ENCODE assay signal across 9 mouse cellular contexts in the genomic region with DNA sequence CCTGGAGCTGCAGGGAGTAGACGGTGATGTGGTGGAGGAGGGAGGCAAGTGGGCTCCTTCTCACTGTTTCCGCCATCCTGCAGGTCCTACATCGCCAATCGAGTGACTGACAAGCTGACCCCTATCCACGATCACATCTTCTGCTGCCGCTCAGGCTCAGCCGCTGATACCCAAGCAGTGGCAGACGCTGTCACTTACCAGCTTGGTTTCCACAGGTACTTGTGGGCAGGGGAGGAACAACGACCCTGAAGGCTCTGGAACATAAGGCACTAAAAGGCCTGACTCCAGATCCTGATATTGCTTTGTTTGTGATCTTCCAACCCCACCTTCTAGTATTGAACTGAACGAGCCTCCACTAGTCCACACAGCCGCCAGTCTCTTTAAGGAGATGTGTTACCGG. TPM values are rescaled to one million over a fixed set of nuclear protein-coding genes. Genes with fewer than 3 reads are reported as not detected.
A peak's percentile ranks its signal among the peaks of the same experiment; 100 is the strongest.
DNase-seq lines count a peak whose midpoint lies in the region; ATAC-seq and TF ChIP-seq lines count a peak whose summit lies in the region.
"Had no signal": no experiment of that assay in that cellular context is flagged by ENCODE, and none has a peak within 500 bp of the region (broad histone marks: within the 10 kb centered on the region; RNA-seq: fewer than 3 reads in every experiment).

No protein-coding gene starts in this region.

- H3K4me1 ChIP-seq in embryonic facial prominence, embryonic 15.5 days, result peaks cover 12% of the 10 kb centered on the region
- no peaks in the 10 kb centered on the region for H3K4me1 ChIP-seq in intestine, postnatal 0 days (replicated peaks; ENCODE audit: control insufficient read depth, insufficient read depth, low read length)
- peaks cover 20% of the 10 kb centered on the region for H3K4me1 ChIP-seq in neural tube, embryonic 13.5 days (replicated peaks)

- no peak for ATAC-seq in embryonic facial prominence, embryonic 15.5 days (ENCODE audit: insufficient number of reproducible peaks, low FRiP score, low TSS enrichment, low read depth)
- no peak for ATAC-seq in intestine, postnatal 0 days
- ATAC-seq in neural tube, embryonic 13.5 days (ENCODE audit: low read depth), result no peak

- WGBS in embryonic facial prominence, embryonic 15.5 days, result 86% methylated on average over 12 of the region's 12 CpGs
- 82% methylated on average over 12 of the region's 12 CpGs for WGBS in intestine, postnatal 0 days
- 87% methylated on average over 12 of the region's 12 CpGs for WGBS in neural tube, embryonic 13.5 days

- H3K4me2 ChIP-seq in embryonic facial prominence, embryonic 15.5 days (replicated peaks), result peak overlapping the region; percentile 69
- H3K4me2 ChIP-seq in intestine, postnatal 0 days (replicated peaks; ENCODE audit: low read depth), result peak overlapping the region; percentile 71
- peak overlapping the region; percentile 83 for H3K4me2 ChIP-seq in neural tube, embryonic 13.5 days

- no peaks in the 10 kb centered on the region for H3K9me3 ChIP-seq in embryonic facial prominence, embryonic 15.5 days (replicated peaks)
- no peaks in the 10 kb centered on the region for H3K9me3 ChIP-seq in intestine, postnatal 0 days (ENCODE audit: control insufficient read depth)
- H3K9me3 ChIP-seq in neural tube, embryonic 13.5 days, result no peaks in the 10 kb centered on the region

- H3K27ac ChIP-seq in layer of hippocampus, adult 2 months, result no peak overlapping the region
- no peak overlapping the region for H3K27ac ChIP-seq in embryonic facial prominence, embryonic 15.5 days (replicated peaks)
- H3K27ac ChIP-seq in intestine, postnatal 0 days (ENCODE audit: low read depth, low read length), result no peak overlapping the region
- H3K27ac ChIP-seq in neural tube, embryonic 13.5 days (replicated peaks), result no peak overlapping the region

- no peak overlapping the region for H3K9ac ChIP-seq in embryonic facial prominence, embryonic 15.5 days
- H3K9ac ChIP-seq in intestine, postnatal 0 days (ENCODE audit: low read depth, low read length), result no peak overlapping the region
- H3K9ac ChIP-seq in neural tube, embryonic 13.5 days, result peak overlapping the region; percentile 87

- TF ChIP-seq CTCF in layer of hippocampus, adult 2 months (conservative IDR thresholded peaks at IDR 0.05), result no peak
- no peak for TF ChIP-seq CTCF in intestine, postnatal 0 days (IDR thresholded peaks at IDR 0.05; ENCODE audit: low read depth)

- peaks cover 36% of the 10 kb centered on the region for H3K36me3 ChIP-seq in embryonic facial prominence, embryonic 15.5 days
- peaks cover 26% of the 10 kb centered on the region for H3K36me3 ChIP-seq in intestine, postnatal 0 days (ENCODE audit: control insufficient read depth, insufficient read depth)
- peaks cover 30% of the 10 kb centered on the region for H3K36me3 ChIP-seq in neural tube, embryonic 13.5 days

- DNase-seq in layer of hippocampus, adult 2 months (ENCODE audit: low spot score in 2 of 2), result no peak
- no peak for DNase-seq in layer of hippocampus, postnatal 14 days (ENCODE audit: low spot score in 2 of 2)
- DNase-seq in urinary bladder, postnatal 14 days (ENCODE audit: low spot score), result no peak
- DNase-seq in cerebellum, postnatal 14 days, result no peak
- DNase-seq in adrenal gland, postnatal 25 days, result no peak

- peak overlapping the region; percentile 75; the same call in 1 of the 2 replicates for H3K4me3 ChIP-seq in layer of hippocampus, adult 2 months
- peak overlapping the region; percentile 76 for H3K4me3 ChIP-seq in embryonic facial prominence, embryonic 15.5 days (replicated peaks)
- H3K4me3 ChIP-seq in intestine, postnatal 0 days (ENCODE audit: low read depth, low read length), result no peak overlapping the region; the same call in 1 of the 2 replicates
- peak overlapping the region; percentile 69 for H3K4me3 ChIP-seq in neural tube, embryonic 13.5 days

- no peaks in the 10 kb centered on the region for H3K27me3 ChIP-seq in embryonic facial prominence, embryonic 15.5 days
- no peaks in the 10 kb centered on the region for H3K27me3 ChIP-seq in intestine, postnatal 0 days (replicated peaks; ENCODE audit: control insufficient read depth, insufficient read depth, low read length)
- no peaks in the 10 kb centered on the region for H3K27me3 ChIP-seq in neural tube, embryonic 13.5 days

RNA-seq across cellular contexts. Expression of a gene that starts 1.0 kb away (rescaled TPM):
- total RNA-seq in layer of hippocampus, adult 2 months (2021), result 100 to 1,000 TPM; 178 to 188 TPM
- 100 to 1,000 TPM; 198 to 203 TPM for total RNA-seq in layer of hippocampus, postnatal 14 days (2021)
- 727 and 733 TPM in 2 replicates for polyA plus RNA-seq in embryonic facial prominence, embryonic 15.5 days (2015; fragmentation: Nextera tagmentation; extraction: Ambion mirVana)
- polyA plus RNA-seq in intestine, postnatal 0 days (2015; fragmentation: Nextera tagmentation; extraction: Ambion mirVana), result 462 and 489 TPM in 2 replicates
- polyA plus RNA-seq in neural tube, embryonic 13.5 days (2015; fragmentation: Nextera tagmentation; extraction: Ambion mirVana), result 814 and 884 TPM in 2 replicates
- 254 and 270 TPM in 2 replicates for total RNA-seq in adrenal gland, postnatal 25 days (2021)

RNA-seq across cellular contexts. Expression of a gene that starts 6.5 kb away (rescaled TPM):
- total RNA-seq in layer of hippocampus, adult 2 months (2021), result not detected
- total RNA-seq in layer of hippocampus, postnatal 14 days (2021), result not detected
- polyA plus RNA-seq in embryonic facial prominence, embryonic 15.5 days (2015; fragmentation: Nextera tagmentation; extraction: Ambion mirVana), result 1.1 and 3.3 TPM in 2 replicates
- not detected in 2 replicates for polyA plus RNA-seq in intestine, postnatal 0 days (2015; fragmentation: Nextera tagmentation; extraction: Ambion mirVana)
- not detected in 2 replicates for polyA plus RNA-seq in neural tube, embryonic 13.5 days (2015; fragmentation: Nextera tagmentation; extraction: Ambion mirVana)
- not detected in 2 replicates for total RNA-seq in adrenal gland, postnatal 25 days (2021)
- polyA plus RNA-seq: spleen, adult 2 months had no signal

RNA-seq across cellular contexts. Expression of a gene that starts 7.2 kb away (rescaled TPM):
- not detected for total RNA-seq in layer of hippocampus, adult 2 months (2021)
- total RNA-seq in layer of hippocampus, postnatal 14 days (2021), result not detected
- 0.44 and 0.59 TPM in 2 replicates for polyA plus RNA-seq in embryonic facial prominence, embryonic 15.5 days (2015; fragmentation: Nextera tagmentation; extraction: Ambion mirVana)
- 0.30 and 0.82 TPM in 2 replicates for polyA plus RNA-seq in intestine, postnatal 0 days (2015; fragmentation: Nextera tagmentation; extraction: Ambion mirVana)
- 0.42 and 0.52 TPM in 2 replicates for polyA plus RNA-seq in neural tube, embryonic 13.5 days (2015; fragmentation: Nextera tagmentation; extraction: Ambion mirVana)
- 1.2 TPM in 1 of 2 replicates, not detected in the other for total RNA-seq in adrenal gland, postnatal 25 days (2021)

RNA-seq across cellular contexts. Expression of a gene that starts 11.8 kb away (rescaled TPM):
- total RNA-seq in layer of hippocampus, adult 2 months (2021), result not detected
- not detected for total RNA-seq in layer of hippocampus, postnatal 14 days (2021)
- 0.35 and 0.60 TPM in 2 replicates for polyA plus RNA-seq in embryonic facial prominence, embryonic 15.5 days (2015; fragmentation: Nextera tagmentation; extraction: Ambion mirVana)
- 0.25 and 0.31 TPM in 2 replicates for polyA plus RNA-seq in intestine, postnatal 0 days (2015; fragmentation: Nextera tagmentation; extraction: Ambion mirVana)
- 0.31 TPM in 1 of 2 replicates, not detected in the other for polyA plus RNA-seq in neural tube, embryonic 13.5 days (2015; fragmentation: Nextera tagmentation; extraction: Ambion mirVana)
- not detected in 2 replicates for total RNA-seq in adrenal gland, postnatal 25 days (2021)

RNA-seq across cellular contexts. Expression of a gene that starts 13.7 kb away (rescaled TPM):
- 10 to 100 TPM; 17.7 to 19.2 TPM for total RNA-seq in layer of hippocampus, adult 2 months (2021)
- 10 to 100 TPM; 21.9 to 24.5 TPM for total RNA-seq in layer of hippocampus, postnatal 14 days (2021)
- polyA plus RNA-seq in embryonic facial prominence, embryonic 15.5 days (2015; fragmentation: Nextera tagmentation; extraction: Ambion mirVana), result 10.3 and 13.2 TPM in 2 replicates
- polyA plus RNA-seq in intestine, postnatal 0 days (2015; fragmentation: Nextera tagmentation; extraction: Ambion mirVana), result 5.9 and 6.3 TPM in 2 replicates
- 7.4 and 8.8 TPM in 2 replicates for polyA plus RNA-seq in neural tube, embryonic 13.5 days (2015; fragmentation: Nextera tagmentation; extraction: Ambion mirVana)
- 8.7 and 14.5 TPM in 2 replicates for total RNA-seq in adrenal gland, postnatal 25 days (2021)
